Mouse (Mus musculus): ENCODE results near the gene Haao. TPM values are rescaled to one million over a fixed set of nuclear protein-coding genes. Genes with fewer than 3 reads are reported as not detected.
A peak's percentile ranks its signal among the peaks of the same experiment; 100 is the strongest.
"Not testable (repeated sequence)": the region's sequence is repeated elsewhere in the genome, so short reads cannot be mapped to it uniquely, and the experiment has no call there.

Haao gene
- polyA plus RNA-seq, 1 experiment from 2014 or later: 16.2 TPM

GRCm38 (mm10) chr17:83865366-83865765 is 17.6 kb upstream of the Haao start:
- no peak for DNase-seq
- H3K4me2 ChIP-seq: no peak overlapping the region
- no peak overlapping the region for H3K4me3 ChIP-seq (replicated peaks)
- H3K9me3 ChIP-seq (replicated peaks): no peaks in the 10 kb centered on the region
- peaks cover 3% of the 10 kb centered on the region; the same call in 1 of the 2 replicates for H3K27me3 ChIP-seq
- WGBS (ENCODE audit: insufficient replicate concordance): 65% methylated on average over 7 of the region's 7 CpGs
- no peak for ATAC-seq (ENCODE audit: low read depth)
- no peak overlapping the region for H3K27ac ChIP-seq
- no peaks in the 10 kb centered on the region for H3K36me3 ChIP-seq
- no peak overlapping the region for H3K9ac ChIP-seq
- peaks cover 24% of the 10 kb centered on the region for H3K4me1 ChIP-seq (replicated peaks)

GRCm38 (mm10) chr17:83862134-83862881 is 14.5 kb upstream of the Haao start:
- WGBS (ENCODE audit: insufficient replicate concordance): under 1% methylated on average over 27 of the region's 27 CpGs
- ATAC-seq (ENCODE audit: low read depth): peak; percentile 49

GRCm38 (mm10) chr17:83861444-83862133 is 13.8 kb upstream of the Haao start:
- Histone ChIP-seq H3K4me1 (replicated peaks) (peaks cover 58% of the 10 kb centered on the region), H3K36me3 (no peaks in the 10 kb centered on the region), H3K4me2 (peak overlapping the region; percentile 98), H3K9ac (peak overlapping the region; percentile 89), H3K4me3 (replicated peaks) (peak overlapping the region; percentile 80), H3K9me3 (replicated peaks) (no peaks in the 10 kb centered on the region), H3K27me3 (peaks cover 3% of the 10 kb centered on the region; the same call in 1 of the 2 replicates), H3K27ac (peak overlapping the region; percentile 86)
- ATAC-seq (ENCODE audit: low read depth) (peak; percentile 87), DNase-seq (peak; percentile 95)
- under 1% methylated on average over 62 of the region's 62 CpGs for WGBS (ENCODE audit: insufficient replicate concordance)

More at GRCm38 (mm10) chr17:83862134-83862881, 14.5 kb upstream of the Haao start:
- DNase-seq: peak; percentile 41
- Histone ChIP-seq H3K9ac (peak overlapping the region; percentile 83), H3K27ac (peak overlapping the region; percentile 86), H3K36me3 (no peaks in the 10 kb centered on the region), H3K4me2 (peak overlapping the region; percentile 98), H3K4me1 (replicated peaks) (peaks cover 51% of the 10 kb centered on the region), H3K27me3 (peaks cover 3% of the 10 kb centered on the region; the same call in 1 of the 2 replicates), H3K4me3 (replicated peaks) (peak overlapping the region; percentile 80), H3K9me3 (replicated peaks) (no peaks in the 10 kb centered on the region)

GRCm38 (mm10) chr17:83860968-83861367 is 13.2 kb upstream of the Haao start:
- peak overlapping the region; percentile 89; the same call in 1 of the 2 replicates for H3K9ac ChIP-seq
- WGBS (ENCODE audit: insufficient replicate concordance): 49% methylated on average over 8 of the region's 8 CpGs
- not testable (repeated sequence) for H3K27me3 ChIP-seq; H3K36me3 ChIP-seq; H3K9me3 ChIP-seq (replicated peaks); DNase-seq; ATAC-seq (ENCODE audit: low read depth)
- peak overlapping the region; percentile 86; the same call in 1 of the 2 replicates for H3K27ac ChIP-seq
- H3K4me2 ChIP-seq: peak overlapping the region; percentile 98
- peak overlapping the region; percentile 80 for H3K4me3 ChIP-seq (replicated peaks)
- H3K4me1 ChIP-seq (replicated peaks): peaks cover 61% of the 10 kb centered on the region

- ATAC-seq (ENCODE audit: low read depth) (no peak), DNase-seq (no peak)
- H3K9ac ChIP-seq: no peak overlapping the region
- peaks cover 61% of the 10 kb centered on the region for H3K4me1 ChIP-seq (replicated peaks)
- peaks cover 3% of the 10 kb centered on the region; the same call in 1 of the 2 replicates for H3K27me3 ChIP-seq
- no peak overlapping the region for H3K4me3 ChIP-seq (replicated peaks)
- no peaks in the 10 kb centered on the region for H3K36me3 ChIP-seq
- 53% methylated on average over 7 of the region's 7 CpGs for WGBS (ENCODE audit: insufficient replicate concordance)
- no peaks in the 10 kb centered on the region for H3K9me3 ChIP-seq (replicated peaks)
- peak overlapping the region; percentile 48; the same call in 1 of the 2 replicates for H3K27ac ChIP-seq
- H3K4me2 ChIP-seq: no peak overlapping the region
Measured at GRCm38 (mm10) chr17:83860224-83860623, 12.5 kb upstream of the Haao start.

GRCm38 (mm10) chr17:83859639-83860038 is 11.9 kb upstream of the Haao start:
- WGBS (ENCODE audit: insufficient replicate concordance): 87% methylated on average over 4 of the region's 4 CpGs
- H3K9me3 ChIP-seq (replicated peaks): no peaks in the 10 kb centered on the region

GRCm38 (mm10) chr17:83858413-83858812 is 10.7 kb upstream of the Haao start:
- H3K27me3 ChIP-seq: no peaks in the 10 kb centered on the region; the same call in 1 of the 2 replicates
- peak; percentile 73 for DNase-seq
- no peak overlapping the region for H3K4me3 ChIP-seq (replicated peaks)
- 21% methylated on average over 7 of the region's 7 CpGs for WGBS (ENCODE audit: insufficient replicate concordance)
- H3K27ac ChIP-seq: peak overlapping the region; percentile 90
- H3K4me1 ChIP-seq (replicated peaks): peaks cover 75% of the 10 kb centered on the region
- H3K9me3 ChIP-seq (replicated peaks): no peaks in the 10 kb centered on the region
- peak overlapping the region; percentile 49 for H3K4me2 ChIP-seq
- ATAC-seq (ENCODE audit: low read depth): peak; percentile 64
- peak overlapping the region; percentile 36; the same call in 1 of the 2 replicates for H3K9ac ChIP-seq
- no peaks in the 10 kb centered on the region for H3K36me3 ChIP-seq

More at GRCm38 (mm10) chr17:83859639-83860038, 11.9 kb upstream of the Haao start:
- no peak overlapping the region for H3K4me2 ChIP-seq
- no peaks in the 10 kb centered on the region for H3K36me3 ChIP-seq
- peaks cover 3% of the 10 kb centered on the region; the same call in 1 of the 2 replicates for H3K27me3 ChIP-seq
- DNase-seq (no peak), ATAC-seq (ENCODE audit: low read depth) (no peak)
- H3K4me3 ChIP-seq (replicated peaks): no peak overlapping the region
- no peak overlapping the region for H3K9ac ChIP-seq
- H3K27ac ChIP-seq: peak overlapping the region; percentile 90; the same call in 1 of the 2 replicates
- peaks cover 65% of the 10 kb centered on the region for H3K4me1 ChIP-seq (replicated peaks)

- H3K4me1 ChIP-seq (replicated peaks): peaks cover 62% of the 10 kb centered on the region
- H3K9ac ChIP-seq: peak overlapping the region; percentile 42; the same call in 1 of the 2 replicates
- no peaks in the 10 kb centered on the region for H3K9me3 ChIP-seq (replicated peaks)
- peak; percentile 85 for ATAC-seq (ENCODE audit: low read depth)
- peak; percentile 84 for DNase-seq
- 28% methylated on average over 12 of the region's 12 CpGs for WGBS (ENCODE audit: insufficient replicate concordance)
- no peaks in the 10 kb centered on the region for H3K27me3 ChIP-seq
- no peaks in the 10 kb centered on the region for H3K36me3 ChIP-seq
- H3K27ac ChIP-seq: peak overlapping the region; percentile 44; the same call in 1 of the 2 replicates
- peak overlapping the region; percentile 57 for H3K4me2 ChIP-seq
- H3K4me3 ChIP-seq (replicated peaks): peak overlapping the region; percentile 46
Measured at GRCm38 (mm10) chr17:83854284-83854918, 6.6 kb upstream of the Haao start.

GRCm38 (mm10) chr17:83853831-83854230 is 6.1 kb upstream of the Haao start:
- Histone ChIP-seq H3K27ac (0 out of 2 replicates have a peak overlapping the region, but pooled peaks have one; percentile 44), H3K9ac (peak overlapping the region; percentile 42; the same call in 1 of the 2 replicates), H3K9me3 (replicated peaks) (no peaks in the 10 kb centered on the region), H3K4me3 (replicated peaks) (peak overlapping the region; percentile 46), H3K4me2 (peak overlapping the region; percentile 57), H3K27me3 (no peaks in the 10 kb centered on the region), H3K4me1 (replicated peaks) (peaks cover 62% of the 10 kb centered on the region), H3K36me3 (no peaks in the 10 kb centered on the region)
- DNase-seq: no peak
- no peak for ATAC-seq (ENCODE audit: low read depth)
- WGBS (ENCODE audit: insufficient replicate concordance): 37% methylated on average over 3 of the region's 3 CpGs

- Histone ChIP-seq H3K9ac (no peak overlapping the region), H3K4me3 (replicated peaks) (no peak overlapping the region), H3K4me2 (no peak overlapping the region), H3K27ac (no peak overlapping the region), H3K36me3 (no peaks in the 10 kb centered on the region), H3K4me1 (replicated peaks) (peaks cover 65% of the 10 kb centered on the region), H3K9me3 (replicated peaks) (no peaks in the 10 kb centered on the region), H3K27me3 (no peaks in the 10 kb centered on the region)
- ATAC-seq (ENCODE audit: low read depth) (no peak), DNase-seq (no peak)
- WGBS (ENCODE audit: insufficient replicate concordance): 65% methylated on average over 5 of the region's 5 CpGs
Measured at GRCm38 (mm10) chr17:83850864-83851263, 3.1 kb upstream of the Haao start.

- WGBS (ENCODE audit: insufficient replicate concordance): 14% methylated on average over 9 of the region's 9 CpGs
- Histone ChIP-seq H3K27me3 (no peaks in the 10 kb centered on the region), H3K4me3 (replicated peaks) (no peak overlapping the region), H3K36me3 (no peaks in the 10 kb centered on the region), H3K27ac (no peak overlapping the region), H3K4me1 (replicated peaks) (peaks cover 66% of the 10 kb centered on the region), H3K9ac (no peak overlapping the region), H3K4me2 (peak overlapping the region; percentile 43; the same call in 1 of the 2 replicates), H3K9me3 (replicated peaks) (no peaks in the 10 kb centered on the region)
- ATAC-seq (ENCODE audit: low read depth) (no peak), DNase-seq (peak; percentile 72)
Measured at GRCm38 (mm10) chr17:83850458-83850857, 2.7 kb upstream of the Haao start.

All from liver, embryonic 13.5 days (tissue).